Mouse (Mus musculus) neural tube, embryonic 12.5 days (tissue): ENCODE measurements around the gene Myt1. TPM values are rescaled to one million over a fixed set of nuclear protein-coding genes. Genes with fewer than 3 reads are reported as not detected.
A peak's percentile ranks its signal among the peaks of the same experiment; 100 is the strongest.

Source experiments
- ATAC-seq: fragments of 200-750 bp; cut with Nextera tagmentation; 2 replicates; pipeline ENCODE4 v1.8.0; 2017; ENCODE audit warnings: low read depth, mild to moderate bottlenecking, moderate TSS enrichment, moderate library complexity; ENCODE audit not compliant: low FRiP score
- H3K27ac ChIP-seq: fragments of 300-500 bp; sonication (generic); 2 replicates; pipeline ENCODE4 v1.5.1; 2016
- H3K27me3 ChIP-seq: fragments of 300-500 bp; sonication (generic); replicated peaks from 2 replicates; pipeline ENCODE4 v1.6.1; 2016; ENCODE audit warnings: mild to moderate bottlenecking
- H3K36me3 ChIP-seq: fragments of 300-500 bp; sonication (generic); 2 replicates; pipeline ENCODE4 v1.6.1; 2016; ENCODE audit warnings: mild to moderate bottlenecking
- H3K4me1 ChIP-seq: fragments of 300-500 bp; sonication (generic); 2 replicates; pipeline ENCODE4 v1.6.1; 2016
- H3K4me2 ChIP-seq: fragments of 300-500 bp; sonication (generic); replicated peaks from 2 replicates; pipeline ENCODE4 v1.6.1; 2016; ENCODE audit warnings: mild to moderate bottlenecking
- H3K4me3 ChIP-seq: fragments of 300-500 bp; sonication (generic); 2 replicates; pipeline ENCODE4 v1.5.1; 2016
- H3K9ac ChIP-seq: fragments of 300-500 bp; sonication (generic); 2 replicates; pipeline ENCODE4 v1.6.1; 2016; ENCODE audit warnings: mild to moderate bottlenecking
- H3K9me3 ChIP-seq: fragments of 300-500 bp; sonication (generic); 2 replicates; pipeline ENCODE4 v1.6.1; 2016; ENCODE audit warnings: mild to moderate bottlenecking
- WGBS: fragments of 180-500 bp; shearing (Covaris S2); methylation state at CpG from one replicate; pipeline ENCODE4 v1.1.7; 2016; 5-methylcytosine and 5-hydroxymethylcytosine counted together
- polyA plus RNA-seq: library from polyadenylated mRNA; unstranded; fragments of >200 nt; fragmentation: Nextera tagmentation; extraction: Ambion mirVana; gene quantifications from 2 replicates; pipeline ENCODE4 v1.2.1, GENCODE M21; 2016

Gene Myt1
- polyA plus RNA-seq, 1 experiment from 2014 or later: 79.3 TPM

- ATAC-seq: peak; percentile 22
- WGBS: 19% methylated on average over 4 of the region's 4 CpGs
- peak overlapping the region; percentile 26; the same call in 1 of the 2 replicates for H3K27ac ChIP-seq
- H3K9me3 ChIP-seq: no peaks in the 10 kb centered on the region
- H3K27me3 ChIP-seq: no peaks in the 10 kb centered on the region
- peaks cover 24% of the 10 kb centered on the region for H3K4me1 ChIP-seq
- H3K9ac ChIP-seq: no peak overlapping the region
- 0 out of 2 replicates have a peak overlapping the region, but pooled peaks have one; percentile 18 for H3K4me2 ChIP-seq
- H3K4me3 ChIP-seq: no peak overlapping the region
- no peaks in the 10 kb centered on the region for H3K36me3 ChIP-seq
Measured at GRCm38 (mm10) chr2:181759041-181759440, 4.1 kb upstream of the Myt1 start.

- H3K4me3 ChIP-seq: peak overlapping the region; percentile 34
- ATAC-seq: peak; percentile 18; the same call in 1 of the 2 replicates
- peak overlapping the region; percentile 75 for H3K4me2 ChIP-seq
- peaks cover 31% of the 10 kb centered on the region for H3K4me1 ChIP-seq
- 8% methylated on average over 14 of the region's 14 CpGs for WGBS
- no peaks in the 10 kb centered on the region for H3K9me3 ChIP-seq
- no peaks in the 10 kb centered on the region for H3K36me3 ChIP-seq
- peak overlapping the region; percentile 74 for H3K27ac ChIP-seq
- H3K9ac ChIP-seq: peak overlapping the region; percentile 48
- H3K27me3 ChIP-seq: no peaks in the 10 kb centered on the region
Measured at GRCm38 (mm10) chr2:181763886-181764527, 875 bp downstream of the Myt1 start.

- ATAC-seq: peak; percentile 55
- Histone ChIP-seq H3K27me3 (no peaks in the 10 kb centered on the region), H3K4me3 (peak overlapping the region; percentile 34), H3K27ac (peak overlapping the region; percentile 34; the same call in 1 of the 2 replicates), H3K4me2 (peak overlapping the region; percentile 75), H3K9me3 (no peaks in the 10 kb centered on the region), H3K9ac (peak overlapping the region; percentile 48), H3K36me3 (no peaks in the 10 kb centered on the region), H3K4me1 (peaks cover 25% of the 10 kb centered on the region)
- 2% methylated on average over 10 of the region's 10 CpGs for WGBS
Measured at GRCm38 (mm10) chr2:181764600-181764999, 1.5 kb downstream of the Myt1 start.

- no peaks in the 10 kb centered on the region for H3K27me3 ChIP-seq
- peak overlapping the region; percentile 75 for H3K4me2 ChIP-seq
- H3K9me3 ChIP-seq: no peaks in the 10 kb centered on the region
- peak overlapping the region; percentile 34; the same call in 1 of the 2 replicates for H3K4me3 ChIP-seq
- H3K9ac ChIP-seq: peak overlapping the region; percentile 48
- H3K4me1 ChIP-seq: peaks cover 26% of the 10 kb centered on the region
- no peaks in the 10 kb centered on the region for H3K36me3 ChIP-seq
- no peak for ATAC-seq
- peak overlapping the region; percentile 34 for H3K27ac ChIP-seq
- WGBS: 48% methylated on average over 4 of the region's 4 CpGs
Measured at GRCm38 (mm10) chr2:181765251-181765650, 2.1 kb downstream of the Myt1 start.

DNA sequence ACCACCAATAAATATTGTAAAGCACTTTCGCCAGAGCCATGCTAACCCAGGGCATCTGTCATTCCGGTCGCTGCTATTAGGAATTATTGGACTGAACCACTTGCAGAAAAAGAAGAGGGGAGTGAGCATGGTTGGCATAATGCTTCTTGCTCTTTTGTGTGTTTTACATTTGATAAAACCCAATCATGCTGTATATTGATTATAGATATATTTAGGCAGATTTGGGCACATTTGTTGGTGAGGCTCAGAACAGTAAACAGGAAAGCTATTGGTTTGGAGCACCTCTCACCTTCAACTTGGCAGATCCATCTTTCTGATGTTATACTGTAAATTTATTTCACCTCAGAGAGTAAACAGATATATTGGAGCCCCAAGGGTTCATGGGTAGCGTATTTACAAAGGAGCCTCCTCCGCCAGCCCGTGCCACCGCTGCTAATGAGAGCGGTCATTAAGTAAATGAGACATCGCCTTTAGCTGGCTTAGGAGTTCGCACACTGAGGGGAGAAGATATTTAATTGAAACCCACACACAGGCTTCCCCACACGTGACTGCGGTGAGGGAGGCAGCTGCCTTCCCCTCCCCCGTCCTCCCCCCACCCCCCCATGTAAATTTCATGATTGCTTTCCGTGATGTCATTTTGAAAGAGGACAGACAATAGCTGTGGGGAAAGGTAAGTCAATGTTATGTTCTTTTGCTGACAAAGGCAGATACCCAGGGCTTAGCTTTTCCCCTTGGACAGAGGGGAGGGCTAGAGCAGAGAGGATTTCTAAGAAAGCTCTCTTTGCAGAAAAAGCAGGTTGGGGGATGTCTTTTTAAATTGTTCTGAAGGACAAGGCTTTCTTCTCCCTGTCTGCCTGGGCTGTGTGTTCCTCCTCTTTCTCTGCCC lies 3.8 kb downstream of the Myt1 start:
- H3K4me1 ChIP-seq: peaks cover 34% of the 10 kb centered on the region
- H3K27me3 ChIP-seq: no peaks in the 10 kb centered on the region
- peak overlapping the region; percentile 75 for H3K4me2 ChIP-seq
- peak overlapping the region; percentile 70 for H3K9ac ChIP-seq
- WGBS: 28% methylated on average over 14 of the region's 14 CpGs
- peak; percentile 66 for ATAC-seq
- no peaks in the 10 kb centered on the region for H3K36me3 ChIP-seq
- peak overlapping the region; percentile 80 for H3K27ac ChIP-seq
- peak overlapping the region; percentile 49 for H3K4me3 ChIP-seq
- no peaks in the 10 kb centered on the region for H3K9me3 ChIP-seq

GRCm38 (mm10) chr2:181768451-181768850 lies 5.3 kb downstream of the Myt1 start:
- no peaks in the 10 kb centered on the region for H3K27me3 ChIP-seq
- H3K36me3 ChIP-seq: no peaks in the 10 kb centered on the region
- peaks cover 46% of the 10 kb centered on the region for H3K4me1 ChIP-seq
- H3K9ac ChIP-seq: peak overlapping the region; percentile 70
- ATAC-seq: no peak
- peak overlapping the region; percentile 49 for H3K4me3 ChIP-seq
- no peaks in the 10 kb centered on the region for H3K9me3 ChIP-seq
- H3K27ac ChIP-seq: no peak overlapping the region
- H3K4me2 ChIP-seq: peak overlapping the region; percentile 75

DNA sequence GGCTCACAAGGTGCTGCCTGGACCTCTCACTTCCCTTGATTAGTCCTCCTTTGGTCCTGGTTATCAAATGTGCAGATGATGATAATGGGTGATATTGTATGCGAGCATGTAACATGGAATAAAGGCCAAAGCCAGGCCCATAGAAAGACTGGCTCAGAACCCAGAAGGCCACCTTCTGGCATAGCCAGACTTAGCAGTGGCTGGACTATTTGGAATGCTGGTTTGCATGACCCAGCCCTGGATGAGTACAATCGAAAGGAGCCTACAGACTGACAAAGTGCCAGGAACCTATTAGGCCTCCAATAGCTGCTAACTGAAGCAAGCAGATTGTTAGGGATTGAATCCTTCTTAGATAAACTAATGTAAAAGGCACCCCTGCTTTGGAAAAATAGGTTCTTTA lies 6.3 kb downstream of the Myt1 start:
- 78% methylated on average over 2 of the region's 2 CpGs for WGBS
- Histone ChIP-seq H3K4me2 (peak overlapping the region; percentile 75), H3K4me1 (peaks cover 46% of the 10 kb centered on the region), H3K36me3 (no peaks in the 10 kb centered on the region), H3K9me3 (no peaks in the 10 kb centered on the region), H3K9ac (peak overlapping the region; percentile 70; the same call in 1 of the 2 replicates), H3K27ac (no peak overlapping the region), H3K27me3 (no peaks in the 10 kb centered on the region), H3K4me3 (peak overlapping the region; percentile 49)
- ATAC-seq: no peak

DNA sequence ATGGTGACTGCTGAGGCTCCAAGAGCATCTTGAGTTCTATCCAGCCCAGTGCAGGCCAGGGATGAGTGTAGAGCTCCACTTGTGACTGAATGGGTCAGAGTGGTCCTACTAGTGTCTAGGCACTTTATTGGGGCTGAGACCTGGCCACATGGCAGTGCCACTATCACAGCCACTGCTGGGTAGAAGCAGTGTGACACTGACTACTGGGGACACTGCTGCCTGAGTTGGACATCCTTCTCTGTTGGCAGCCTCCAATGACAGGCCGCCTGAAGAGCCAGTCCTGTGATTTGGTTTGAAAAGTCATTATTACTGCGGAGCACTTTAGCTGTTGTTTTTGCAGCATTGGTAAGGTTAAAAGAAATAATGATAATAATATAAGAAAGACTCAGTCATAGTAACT lies 10.1 kb downstream of the Myt1 start:
- ATAC-seq: no peak
- no peaks in the 10 kb centered on the region for H3K36me3 ChIP-seq
- H3K9ac ChIP-seq: no peak overlapping the region
- H3K4me3 ChIP-seq: no peak overlapping the region
- H3K9me3 ChIP-seq: no peaks in the 10 kb centered on the region
- WGBS: 63% methylated on average over 2 of the region's 2 CpGs
- no peak overlapping the region for H3K27ac ChIP-seq
- peaks cover 37% of the 10 kb centered on the region for H3K4me1 ChIP-seq
- no peaks in the 10 kb centered on the region for H3K27me3 ChIP-seq
- peak overlapping the region; percentile 28; the same call in 1 of the 2 replicates for H3K4me2 ChIP-seq

DNA sequence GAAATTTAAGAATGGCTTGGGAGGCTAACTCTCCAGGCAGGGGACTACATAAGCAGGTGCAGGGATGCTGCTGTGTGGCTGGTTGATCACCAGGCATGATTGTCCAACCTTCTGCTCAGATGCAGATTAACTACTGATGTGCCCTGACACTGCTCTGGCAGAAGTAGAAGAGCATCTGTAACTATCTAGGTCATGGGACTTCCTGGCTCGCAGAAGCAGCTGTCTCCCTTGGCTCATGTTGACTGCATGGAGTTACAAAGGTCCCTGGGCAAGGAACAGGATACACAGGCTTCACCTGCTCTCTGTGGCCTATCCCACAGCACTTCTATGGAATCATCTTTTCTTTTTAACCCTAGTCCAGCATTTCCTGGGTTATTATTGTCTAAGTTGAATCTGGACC lies 12.7 kb downstream of the Myt1 start:
- Histone ChIP-seq H3K4me3 (no peak overlapping the region), H3K4me2 (no peak overlapping the region), H3K9ac (no peak overlapping the region), H3K36me3 (no peaks in the 10 kb centered on the region), H3K27me3 (no peaks in the 10 kb centered on the region), H3K9me3 (no peaks in the 10 kb centered on the region), H3K27ac (no peak overlapping the region), H3K4me1 (peaks cover 29% of the 10 kb centered on the region)
- WGBS: 80% methylated on average over 1 of the region's 1 CpGs
- no peak for ATAC-seq

DNA sequence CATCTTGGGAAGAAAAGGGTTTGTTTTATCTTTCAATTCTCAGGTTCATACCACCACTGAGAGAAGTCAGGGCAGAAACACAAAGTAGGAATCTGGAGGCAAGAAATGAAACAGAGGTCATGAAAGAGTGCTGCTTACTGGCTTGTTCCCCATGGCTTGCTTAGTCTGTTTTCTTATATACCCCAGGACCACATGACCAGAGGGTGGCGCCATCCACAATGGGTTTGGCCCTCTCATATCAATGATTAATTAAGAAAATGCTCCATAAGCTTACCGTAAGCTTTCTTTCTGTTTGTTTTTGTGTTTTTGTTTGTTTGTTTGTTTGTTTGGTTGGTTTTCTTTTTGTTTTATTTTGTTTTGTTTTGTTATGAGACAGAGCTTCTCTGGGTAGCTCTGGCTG lies 14.6 kb downstream of the Myt1 start:
- Histone ChIP-seq H3K27me3 (no peaks in the 10 kb centered on the region), H3K9me3 (no peaks in the 10 kb centered on the region), H3K27ac (no peak overlapping the region), H3K4me1 (peaks cover 20% of the 10 kb centered on the region), H3K9ac (no peak overlapping the region), H3K4me3 (no peak overlapping the region), H3K36me3 (no peaks in the 10 kb centered on the region), H3K4me2 (no peak overlapping the region)
- ATAC-seq: no peak
- 55% methylated on average over 2 of the region's 2 CpGs for WGBS

GRCm38 (mm10) chr2:181781421-181781820 lies 18.3 kb downstream of the Myt1 start:
- H3K27me3 ChIP-seq: no peaks in the 10 kb centered on the region
- H3K27ac ChIP-seq: no peak overlapping the region
- no peak overlapping the region for H3K4me2 ChIP-seq
- peaks cover 10% of the 10 kb centered on the region; the same call in 1 of the 2 replicates for H3K36me3 ChIP-seq
- H3K4me3 ChIP-seq: no peak overlapping the region
- ATAC-seq: no peak; the same call in 1 of the 2 replicates
- H3K4me1 ChIP-seq: peaks cover 4% of the 10 kb centered on the region
- no peak overlapping the region for H3K9ac ChIP-seq
- H3K9me3 ChIP-seq: no peaks in the 10 kb centered on the region
- 9% methylated on average over 1 of the region's 1 CpGs for WGBS

DNA sequence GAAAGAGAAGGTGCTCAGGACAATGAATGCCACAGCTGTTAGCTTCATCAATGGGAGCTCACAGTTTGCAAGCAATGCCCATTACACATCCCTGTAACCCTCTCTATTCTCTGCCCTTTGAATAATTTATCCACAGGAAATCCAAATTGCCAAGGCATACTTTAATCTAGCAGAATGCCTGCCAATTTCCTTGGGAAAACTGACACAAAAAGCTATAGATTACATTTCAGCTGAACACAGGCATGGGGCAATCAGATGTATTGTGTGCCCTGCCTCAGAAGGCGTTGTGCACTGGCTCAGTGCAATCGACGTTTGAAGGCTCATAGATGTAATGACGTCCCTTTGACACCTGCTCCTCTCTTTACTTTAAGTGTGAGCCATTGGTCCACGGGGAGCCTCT lies 24.7 kb downstream of the Myt1 start:
- ATAC-seq: no peak
- 42% methylated on average over 5 of the region's 5 CpGs for WGBS
- Histone ChIP-seq H3K9me3 (no peaks in the 10 kb centered on the region), H3K27me3 (no peaks in the 10 kb centered on the region), H3K4me3 (no peak overlapping the region), H3K9ac (no peak overlapping the region), H3K27ac (no peak overlapping the region), H3K4me1 (no peaks in the 10 kb centered on the region), H3K4me2 (no peak overlapping the region), H3K36me3 (peaks cover 40% of the 10 kb centered on the region; the same call in 1 of the 2 replicates)
